Mouse (Mus musculus) C2C12 (cell line): ENCODE data around the gene Rps6ka5.

Experiments used
- CTCF ChIP-seq: IDR thresholded peaks from one replicate; pipeline ENCODE4 v1.5.1; 2011; ENCODE audit not compliant: control insufficient read depth, insufficient read depth, insufficient read length
- MYOG ChIP-seq: IDR thresholded peaks from one replicate; pipeline ENCODE4 v1.6.1; 2011; ENCODE audit not compliant: control insufficient read depth, insufficient read length; ENCODE audit errors: extremely low read depth
- USF1 ChIP-seq: IDR thresholded peaks from one replicate; pipeline ENCODE4 v1.6.1; 2011; ENCODE audit warnings: low read depth, mild to moderate bottlenecking, control low read depth, moderate library complexity

GRCm38 (mm10) chr12:100725458-100725786 is 1.4 kb downstream of the Rps6ka5 start:
- TF ChIP-seq CTCF (no peak), MYOG (no peak), USF1 (peak; percentile 35)
